Mouse (Mus musculus): ENCODE measurements around the gene Agxt2. TPM values are rescaled to one million over a fixed set of nuclear protein-coding genes. Genes with fewer than 3 reads are reported as not detected.

The Agxt2 gene
- total and polyA plus RNA-seq, 3 experiments = 0.16 TPM; not detected in 2

GRCm38 (mm10) chr15:10421785-10422144, 63.4 kb downstream of the Agxt2 start:
- Histone ChIP-seq H3K9me3 (replicated peaks) (no peaks in the 10 kb centered on the region), H3K27me3 (ENCODE audit: insufficient read depth, low read length) (no peaks in the 10 kb centered on the region), H3K4me3 (ENCODE audit: low read depth, low read length) (no peak overlapping the region), H3K4me1 (ENCODE audit: insufficient read depth, low read depth, low read length) (no peaks in the 10 kb centered on the region), H3K36me3 (replicated peaks) (no peaks in the 10 kb centered on the region)
- DNase-seq (ENCODE audit: low spot score) (no peak), ATAC-seq (ENCODE audit: extremely low read depth, insufficient number of reproducible peaks, low FRiP score, poor library complexity, severe bottlenecking) (no peak)
- no peak for TF ChIP-seq GATA1 (IDR thresholded peaks at IDR 0.05; ENCODE audit: borderline replicate concordance, low read length)
- TF ChIP-seq POLR2AphosphoS5 (IDR thresholded peaks at IDR 0.05; ENCODE audit: insufficient replicate concordance, low read depth, low read length) = no peak
- no peak for TF ChIP-seq TAL1 (conservative IDR thresholded peaks at IDR 0.05; ENCODE audit: low read depth, low read length)

DNA sequence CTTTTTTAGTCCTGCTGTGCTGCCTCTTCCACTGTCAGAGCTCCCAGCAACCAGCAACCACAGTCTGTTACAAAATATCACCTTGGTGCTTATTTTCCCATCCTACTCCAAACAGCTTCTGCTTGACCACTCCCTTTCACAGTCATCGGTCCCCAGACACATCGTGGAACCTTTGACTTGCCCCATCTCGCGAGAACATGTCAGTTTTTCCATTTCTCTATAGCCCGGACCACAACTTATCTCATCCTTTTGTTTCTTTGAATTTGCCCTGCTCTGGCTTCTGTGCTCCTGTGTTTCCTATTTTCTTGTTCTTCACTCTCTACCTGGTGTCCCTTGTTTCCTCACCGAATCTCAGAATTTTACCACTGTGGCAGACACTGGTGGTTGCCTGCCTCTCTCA, 67.8 kb downstream of the Agxt2 start:
- TF ChIP-seq GATA2 (IDR thresholded peaks at IDR 0.05; ENCODE audit: borderline replicate concordance, low read depth, low read length) = no peak
- no peak for TF ChIP-seq TAL1 (conservative IDR thresholded peaks at IDR 0.05; ENCODE audit: low read depth, low read length)
- no peak for TF ChIP-seq POLR2AphosphoS5 (IDR thresholded peaks at IDR 0.05; ENCODE audit: insufficient replicate concordance, low read depth, low read length)
- TF ChIP-seq GATA1 (IDR thresholded peaks at IDR 0.05; ENCODE audit: borderline replicate concordance, low read length) = no peak
- TF ChIP-seq CTCF (IDR thresholded peaks at IDR 0.05; ENCODE audit: low read depth, low read length) = no peak
- ATAC-seq (ENCODE audit: extremely low read depth, insufficient number of reproducible peaks, low FRiP score, poor library complexity, severe bottlenecking) = no peak
- Histone ChIP-seq H3K27me3 (ENCODE audit: insufficient read depth, low read length) (no peaks in the 10 kb centered on the region), H3K4me1 (ENCODE audit: insufficient read depth, low read depth, low read length) (no peaks in the 10 kb centered on the region), H3K9me3 (replicated peaks) (no peaks in the 10 kb centered on the region), H3K4me3 (ENCODE audit: low read depth, low read length) (no peak overlapping the region), H3K36me3 (replicated peaks) (no peaks in the 10 kb centered on the region)
- no peak for DNase-seq (ENCODE audit: low spot score)

GRCm38 (mm10) chr15:10426545-10427266, 68.4 kb downstream of the Agxt2 start:
- H3K36me3 ChIP-seq (replicated peaks) = no peaks in the 10 kb centered on the region
- TF ChIP-seq TAL1 (conservative IDR thresholded peaks at IDR 0.05; ENCODE audit: low read depth, low read length) = no peak
- TF ChIP-seq CTCF (IDR thresholded peaks at IDR 0.05; ENCODE audit: low read depth, low read length) = no peak
- TF ChIP-seq GATA2 (IDR thresholded peaks at IDR 0.05; ENCODE audit: borderline replicate concordance, low read depth, low read length) = no peak
- TF ChIP-seq GATA1 (IDR thresholded peaks at IDR 0.05; ENCODE audit: borderline replicate concordance, low read length) = no peak
- no peak for TF ChIP-seq POLR2AphosphoS5 (IDR thresholded peaks at IDR 0.05; ENCODE audit: insufficient replicate concordance, low read depth, low read length)
- ATAC-seq (ENCODE audit: extremely low read depth, insufficient number of reproducible peaks, low FRiP score, poor library complexity, severe bottlenecking) = no peak
- no peaks in the 10 kb centered on the region for H3K9me3 ChIP-seq (replicated peaks)
- H3K4me1 ChIP-seq (ENCODE audit: insufficient read depth, low read depth, low read length) = no peaks in the 10 kb centered on the region
- H3K4me3 ChIP-seq (ENCODE audit: low read depth, low read length) = no peak overlapping the region
- no peak for DNase-seq (ENCODE audit: low spot score)
- no peaks in the 10 kb centered on the region for H3K27me3 ChIP-seq (ENCODE audit: insufficient read depth, low read length)

DNA sequence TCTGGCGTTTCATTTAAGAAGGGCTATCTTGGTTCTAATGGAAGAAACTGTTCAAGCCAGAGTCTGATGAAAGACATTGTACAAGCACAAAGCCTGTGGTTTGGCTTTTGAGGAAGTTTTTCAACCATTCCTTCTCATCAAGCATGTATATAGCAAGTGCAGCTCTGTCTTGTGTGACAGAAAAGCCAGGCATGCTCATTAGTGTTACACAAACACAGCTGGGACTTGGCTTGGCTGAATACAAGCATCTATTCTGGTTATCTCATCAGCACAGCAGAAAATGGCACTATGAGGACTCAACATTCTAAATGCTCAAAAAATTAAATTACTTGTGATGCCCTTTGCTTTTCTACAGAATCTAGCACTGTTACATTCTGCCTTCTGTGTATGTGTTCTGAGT, 78.6 kb downstream of the Agxt2 start:
- Histone ChIP-seq H3K4me1 (ENCODE audit: insufficient read depth, low read depth, low read length) (no peaks in the 10 kb centered on the region), H3K36me3 (replicated peaks) (peaks cover 20% of the 10 kb centered on the region), H3K27me3 (ENCODE audit: insufficient read depth, low read length) (no peaks in the 10 kb centered on the region), H3K4me3 (ENCODE audit: low read depth, low read length) (no peak overlapping the region), H3K9me3 (replicated peaks) (no peaks in the 10 kb centered on the region)
- DNase-seq (ENCODE audit: low spot score) (no peak), ATAC-seq (ENCODE audit: extremely low read depth, insufficient number of reproducible peaks, low FRiP score, poor library complexity, severe bottlenecking) (no peak)
- no peak for TF ChIP-seq GATA1 (IDR thresholded peaks at IDR 0.05; ENCODE audit: borderline replicate concordance, low read length)
- TF ChIP-seq TAL1 (conservative IDR thresholded peaks at IDR 0.05; ENCODE audit: low read depth, low read length) = no peak
- TF ChIP-seq GATA2 (IDR thresholded peaks at IDR 0.05; ENCODE audit: borderline replicate concordance, low read depth, low read length) = no peak
- no peak for TF ChIP-seq POLR2AphosphoS5 (IDR thresholded peaks at IDR 0.05; ENCODE audit: insufficient replicate concordance, low read depth, low read length)
- no peak for TF ChIP-seq CTCF (IDR thresholded peaks at IDR 0.05; ENCODE audit: low read depth, low read length)

- DNase-seq (ENCODE audit: low spot score) = no peak
- Histone ChIP-seq H3K27me3 (ENCODE audit: insufficient read depth, low read length) (no peaks in the 10 kb centered on the region), H3K36me3 (replicated peaks) (peaks cover 42% of the 10 kb centered on the region), H3K4me3 (ENCODE audit: low read depth, low read length) (no peak overlapping the region), H3K9me3 (replicated peaks) (no peaks in the 10 kb centered on the region), H3K4me1 (ENCODE audit: insufficient read depth, low read depth, low read length) (no peaks in the 10 kb centered on the region)
- no peak for ATAC-seq (ENCODE audit: extremely low read depth, insufficient number of reproducible peaks, low FRiP score, poor library complexity, severe bottlenecking)
- no peak for TF ChIP-seq GATA1 (IDR thresholded peaks at IDR 0.05; ENCODE audit: borderline replicate concordance, low read length)
Observed at GRCm38 (mm10) chr15:10439963-10440362, 81.6 kb downstream of the Agxt2 start.

DNA sequence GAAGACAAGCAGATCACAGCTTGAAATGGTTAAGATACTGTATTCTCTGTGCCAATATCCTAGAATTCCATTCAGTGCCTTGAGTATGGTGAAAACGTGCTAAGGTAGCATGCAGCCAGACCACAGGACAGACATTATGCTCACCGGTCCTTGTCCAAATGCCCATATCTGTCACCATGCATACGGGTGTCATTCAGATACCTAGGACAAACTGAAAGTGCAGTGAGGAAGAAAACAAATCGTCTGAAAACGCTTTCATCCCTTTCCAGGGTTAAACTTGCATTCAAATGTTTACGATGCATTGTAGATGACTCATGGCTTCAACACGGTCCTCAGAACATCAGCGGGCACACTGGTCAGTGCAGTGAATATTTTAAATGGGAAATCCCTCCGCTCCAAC, 83.2 kb downstream of the Agxt2 start:
- DNase-seq (ENCODE audit: low spot score) = no peak
- no peak for ATAC-seq (ENCODE audit: extremely low read depth, insufficient number of reproducible peaks, low FRiP score, poor library complexity, severe bottlenecking)
- Histone ChIP-seq H3K36me3 (replicated peaks) (peaks cover 52% of the 10 kb centered on the region), H3K27me3 (ENCODE audit: insufficient read depth, low read length) (no peaks in the 10 kb centered on the region), H3K4me1 (ENCODE audit: insufficient read depth, low read depth, low read length) (no peaks in the 10 kb centered on the region), H3K9me3 (replicated peaks) (no peaks in the 10 kb centered on the region), H3K4me3 (ENCODE audit: low read depth, low read length) (no peak overlapping the region)
- TF ChIP-seq GATA1 (IDR thresholded peaks at IDR 0.05; ENCODE audit: borderline replicate concordance, low read length) (no peak), GATA2 (IDR thresholded peaks at IDR 0.05; ENCODE audit: borderline replicate concordance, low read depth, low read length) (no peak), POLR2AphosphoS5 (IDR thresholded peaks at IDR 0.05; ENCODE audit: insufficient replicate concordance, low read depth, low read length) (no peak), TAL1 (conservative IDR thresholded peaks at IDR 0.05; ENCODE audit: low read depth, low read length) (no peak), CTCF (IDR thresholded peaks at IDR 0.05; ENCODE audit: low read depth, low read length) (no peak)
